Mouse (Mus musculus) heart, embryonic 16.5 days (tissue): ENCODE data around the gene Hypk. TPM values are rescaled to one million over a fixed set of nuclear protein-coding genes. Genes with fewer than 3 reads are reported as not detected.
A peak's percentile ranks its signal among the peaks of the same experiment; 100 is the strongest.

Experiments used
- ATAC-seq: fragments of 200-750 bp; cut with Nextera tagmentation; replicated peaks from 2 replicates; pipeline ENCODE4 v1.8.0; 2017; ENCODE audit warnings: moderate number of reproducible peaks; ENCODE audit not compliant: insufficient read depth, low FRiP score; ENCODE audit errors: extremely low read depth
- H3K27ac ChIP-seq: fragments of 300-500 bp; sonication (generic); 2 replicates; pipeline ENCODE4 v1.5.1; 2014; ENCODE audit warnings: mild to moderate bottlenecking, low read length, control low read depth, moderate library complexity
- H3K27me3 ChIP-seq: fragments of 300-500 bp; sonication (generic); 2 replicates; pipeline ENCODE4 v1.6.1; 2014; ENCODE audit warnings: low read length, mixed read lengths; ENCODE audit not compliant: control insufficient read depth, insufficient read depth
- H3K36me3 ChIP-seq: fragments of 300-500 bp; sonication (generic); 2 replicates; pipeline ENCODE4 v1.6.1; 2014; ENCODE audit not compliant: control insufficient read depth, insufficient read depth
- H3K4me1 ChIP-seq: fragments of 300-500 bp; sonication (generic); 2 replicates; pipeline ENCODE4 v1.6.1; 2014; ENCODE audit warnings: low read length, mixed read lengths; ENCODE audit not compliant: control insufficient read depth, insufficient read depth
- H3K4me2 ChIP-seq: fragments of 300-500 bp; sonication (generic); 2 replicates; pipeline ENCODE4 v1.6.1; 2014; ENCODE audit warnings: low read depth, mild to moderate bottlenecking, control low read depth, low read length
- H3K4me3 ChIP-seq: fragments of 300-500 bp; sonication (generic); 2 replicates; pipeline ENCODE4 v1.5.1; 2014; ENCODE audit warnings: mild to moderate bottlenecking, control low read depth, low read length
- H3K9ac ChIP-seq: fragments of 300-500 bp; sonication (generic); 2 replicates; pipeline ENCODE4 v1.6.1; 2014; ENCODE audit warnings: low read length, control low read depth
- H3K9me3 ChIP-seq: fragments of 300-500 bp; sonication (generic); replicated peaks from 2 replicates; pipeline ENCODE4 v1.6.1; 2016; ENCODE audit warnings: low read length; ENCODE audit not compliant: control insufficient read depth
- WGBS: fragments of 180-500 bp; shearing (Covaris S2); extraction: QIAGEN DNeasy Blood & Tissue Kit; methylation state at CpG from one replicate; pipeline ENCODE4 v1.1.7; 2014; 5-methylcytosine and 5-hydroxymethylcytosine counted together
- microRNA-seq: library from miRNA; unstranded; fragments of <30 nt; microRNA quantifications from one replicate; pipeline ENCODE4, GENCODE M21; 2017
- polyA plus RNA-seq: library from polyadenylated mRNA; unstranded; fragments of >200 nt; fragmentation: Nextera tagmentation; extraction: Ambion mirVana; gene quantifications from 2 replicates; pipeline ENCODE4 v1.2.1, GENCODE M21; 2015

The Hypk gene
- polyA plus RNA-seq, 1 experiment from 2014 or later, result 83.9 TPM

- Histone ChIP-seq H3K4me3 (peak overlapping the region; percentile 69), H3K36me3 (peaks cover 10% of the 10 kb centered on the region; the same call in 1 of the 2 replicates), H3K4me2 (peak overlapping the region; percentile 83), H3K9me3 (no peaks in the 10 kb centered on the region), H3K27me3 (no peaks in the 10 kb centered on the region), H3K9ac (peak overlapping the region; percentile 76), H3K4me1 (peaks cover 11% of the 10 kb centered on the region), H3K27ac (no peak overlapping the region)
- WGBS, result 11% methylated on average over 12 of the region's 12 CpGs
- no peak for ATAC-seq
Observed at GRCm38 (mm10) chr2:121507173-121507950, 54.3 kb downstream of the Hypk start.

GRCm38 (mm10) chr2:121507951-121508330 lies 54.9 kb downstream of the Hypk start:
- Histone ChIP-seq H3K27ac (no peak overlapping the region), H3K36me3 (peaks cover 12% of the 10 kb centered on the region; the same call in 1 of the 2 replicates), H3K27me3 (no peaks in the 10 kb centered on the region), H3K4me2 (peak overlapping the region; percentile 83), H3K9ac (no peak overlapping the region; the same call in 1 of the 2 replicates), H3K4me3 (peak overlapping the region; percentile 69), H3K9me3 (no peaks in the 10 kb centered on the region), H3K4me1 (peaks cover 11% of the 10 kb centered on the region)
- WGBS, result 68% methylated on average over 2 of the region's 2 CpGs
- no peak for ATAC-seq

Small RNA genes lying within 50 kb of the gene (microRNA-seq; reads per million reads assigned to microRNA genes)
- not detected for gene Gm22953

Other genes with a start within 250 kb of the Hypk start
- gene Trp53bp1, start 181.9 kb upstream of the Hypk start, polyA plus RNA-seq, result 34.5 and 42.4 TPM in 2 replicates
- gene Map1a, start 163.7 kb upstream of the Hypk start, polyA plus RNA-seq, result 3.7 and 4.0 TPM in 2 replicates
- 11.0 and 13.5 TPM in 2 replicates for gene Ppip5k1, start 97.9 kb upstream of the Hypk start, polyA plus RNA-seq
- 2.4 and 4.2 TPM in 2 replicates for gene Ckmt1, start 95.6 kb upstream of the Hypk start, polyA plus RNA-seq
- gene Strc, start 66.1 kb upstream of the Hypk start, polyA plus RNA-seq, result not detected in 2 replicates
- gene Pdia3, start 39.5 kb upstream of the Hypk start, polyA plus RNA-seq, result 468 and 473 TPM in 2 replicates
- gene Catsper2, start 39.5 kb upstream of the Hypk start, polyA plus RNA-seq, result 2.7 and 3.4 TPM in 2 replicates
- gene Ell3, start 9.0 kb upstream of the Hypk start, polyA plus RNA-seq, result 1.1 and 1.6 TPM in 2 replicates
- 468 and 577 TPM in 2 replicates for gene Serf2, start 4.1 kb upstream of the Hypk start, polyA plus RNA-seq
- 0.11 and 0.19 TPM in 2 replicates for gene Serinc4, start 3.5 kb downstream of the Hypk start, polyA plus RNA-seq
- 43.6 and 50.9 TPM in 2 replicates for gene Mfap1b, start 20.8 kb downstream of the Hypk start, polyA plus RNA-seq
- gene Mfap1a, start 53.4 kb downstream of the Hypk start, polyA plus RNA-seq, result 21.2 and 25.3 TPM in 2 replicates
- gene Wdr76, start 53.4 kb downstream of the Hypk start, polyA plus RNA-seq, result 5.7 and 7.8 TPM in 2 replicates